Mouse (Mus musculus) testis, adult 2 months (tissue): Measurements from ENCODE around the gene Coro1b. TPM values are rescaled to one million over a fixed set of nuclear protein-coding genes. Genes with fewer than 3 reads are reported as not detected.

Experiments
- H3K27ac ChIP-seq: fragments of 200-500 bp; 2 replicates; pipeline ENCODE4 v1.5.1; 2012; ENCODE audit warnings: low read depth, low read length; ENCODE audit not compliant: control insufficient read depth, insufficient read depth
- H3K27me3 ChIP-seq: fragments of 200-500 bp; 2 replicates; pipeline ENCODE4 v1.6.1; 2012; ENCODE audit warnings: mild to moderate bottlenecking, low read length, moderate library complexity; ENCODE audit not compliant: control insufficient read depth, insufficient read depth
- H3K36me3 ChIP-seq: fragments of 200-500 bp; 2 replicates; pipeline ENCODE4 v1.6.1; 2012; ENCODE audit warnings: mild to moderate bottlenecking, low read length; ENCODE audit not compliant: control insufficient read depth, insufficient read depth
- H3K4me1 ChIP-seq: fragments of 200-500 bp; 2 replicates; pipeline ENCODE4 v1.6.1; 2012; ENCODE audit warnings: low read length; ENCODE audit not compliant: control insufficient read depth, insufficient read depth
- H3K4me3 ChIP-seq: fragments of 200-500 bp; 2 replicates; pipeline ENCODE4 v1.5.1; 2012; ENCODE audit warnings: low read depth, mild to moderate bottlenecking, low read length, moderate library complexity, mixed read lengths; ENCODE audit not compliant: control insufficient read depth
- CTCF ChIP-seq: fragments of 200-500 bp; IDR thresholded peaks from 2 replicates; pipeline ENCODE4 v1.5.1; 2012; ENCODE audit warnings: low read depth, mild to moderate bottlenecking, inconsistent platforms, low read length, moderate library complexity; ENCODE audit not compliant: control insufficient read depth, insufficient read depth, insufficient replicate concordance
- POLR2A ChIP-seq: fragments of 200-500 bp; IDR thresholded peaks from 2 replicates; pipeline ENCODE4 v1.6.1; 2012; ENCODE audit warnings: low read depth, mild to moderate bottlenecking, inconsistent platforms, low read length, moderate library complexity; ENCODE audit not compliant: control insufficient read depth
- polyA plus RNA-seq: library from polyadenylated mRNA; depleted of rRNA; stranded (reverse); fragments of >200 nt; gene quantifications from 2 replicates; pipeline ENCODE4 v1.2.3, GENCODE M21; 2012

Gene Coro1b
- polyA plus RNA-seq, 1 experiment, result 87.3 TPM

GRCm38 (mm10) chr19:4164100-4164499, 15.7 kb downstream of the Coro1b start:
- Histone ChIP-seq H3K27ac (no peak overlapping the region), H3K36me3 (no peaks in the 10 kb centered on the region), H3K4me3 (no peak overlapping the region), H3K4me1 (peaks cover 8% of the 10 kb centered on the region), H3K27me3 (no peaks in the 10 kb centered on the region)
- no peak for TF ChIP-seq CTCF
- TF ChIP-seq POLR2A, result no peak

GRCm38 (mm10) chr19:4164721-4165120, 16.3 kb downstream of the Coro1b start:
- H3K36me3 ChIP-seq, result no peaks in the 10 kb centered on the region
- no peak overlapping the region for H3K27ac ChIP-seq
- H3K27me3 ChIP-seq, result no peaks in the 10 kb centered on the region
- no peak overlapping the region for H3K4me3 ChIP-seq
- no peak for TF ChIP-seq CTCF
- TF ChIP-seq POLR2A, result no peak
- H3K4me1 ChIP-seq, result peaks cover 9% of the 10 kb centered on the region

DNA sequence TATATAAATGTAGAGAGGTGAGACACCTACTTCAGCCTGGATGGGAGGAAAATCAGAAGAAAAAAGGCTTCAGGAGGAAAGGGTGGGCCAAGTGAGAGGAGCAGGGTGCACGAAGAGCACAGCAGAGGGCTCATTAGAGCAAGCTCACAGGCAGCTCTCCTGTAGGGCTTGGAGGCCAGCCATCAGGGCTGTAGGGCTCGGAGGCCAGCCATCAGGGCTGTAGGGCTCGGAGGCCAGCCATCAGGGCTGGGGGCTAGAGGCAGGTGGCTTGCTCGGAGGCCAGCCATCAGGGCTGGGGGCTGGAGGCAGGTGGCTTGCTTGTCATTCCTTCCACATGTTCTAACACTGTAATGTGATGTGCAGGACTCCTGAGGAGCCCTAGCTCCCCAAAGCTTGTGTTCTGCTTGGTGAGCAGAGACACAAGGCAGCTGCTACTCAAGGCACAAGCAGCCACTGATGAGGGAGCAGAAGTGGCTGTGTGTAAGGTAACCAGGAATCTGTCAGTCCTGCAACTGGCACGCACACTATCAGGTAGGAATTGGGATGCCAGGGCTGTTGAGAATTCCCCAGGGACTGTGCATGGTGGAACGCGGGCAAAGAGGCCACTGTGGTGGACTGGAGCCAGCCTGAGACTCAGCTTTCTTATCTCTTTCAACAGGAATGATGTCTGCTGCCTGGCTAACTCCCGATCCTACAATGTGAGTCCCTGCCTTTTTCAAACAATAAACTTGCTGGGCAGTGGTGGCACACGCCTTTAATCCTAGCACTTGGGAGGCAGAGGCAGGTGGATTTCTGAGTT, 18.5 kb downstream of the Coro1b start:
- Histone ChIP-seq H3K27me3 (no peaks in the 10 kb centered on the region), H3K4me3 (no peak overlapping the region), H3K4me1 (peaks cover 12% of the 10 kb centered on the region), H3K36me3 (no peaks in the 10 kb centered on the region), H3K27ac (no peak overlapping the region)
- no peak for TF ChIP-seq CTCF
- TF ChIP-seq POLR2A, result no peak

DNA sequence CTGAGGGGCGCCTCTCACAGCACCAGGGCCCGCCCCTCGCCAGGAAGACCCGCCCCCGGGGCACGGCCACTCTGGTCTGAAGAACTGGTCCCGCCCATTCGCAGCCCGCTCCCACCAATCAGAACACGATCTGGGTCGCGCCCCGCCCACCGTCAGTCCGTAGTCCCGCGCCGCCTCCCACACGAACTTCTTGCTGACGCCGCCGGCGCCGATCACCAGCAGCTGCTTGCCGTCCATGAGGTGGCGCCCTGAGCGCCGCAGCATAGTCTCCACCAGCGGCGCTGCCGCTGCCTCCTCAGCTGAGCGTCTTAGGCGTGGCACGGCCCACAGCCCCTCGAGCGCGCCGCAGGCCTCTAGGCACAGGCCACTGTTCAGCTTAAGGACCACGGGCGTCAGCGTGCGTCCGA, 21.0 kb downstream of the Coro1b start:
- TF ChIP-seq POLR2A, result peak; percentile 84
- TF ChIP-seq CTCF, result peak; percentile 41; the same call in 1 of the 2 replicates
- H3K27me3 ChIP-seq, result no peaks in the 10 kb centered on the region
- H3K27ac ChIP-seq, result peak overlapping the region; percentile 46
- peak overlapping the region; percentile 76 for H3K4me3 ChIP-seq
- peaks cover 5% of the 10 kb centered on the region for H3K4me1 ChIP-seq
- no peaks in the 10 kb centered on the region for H3K36me3 ChIP-seq

GRCm38 (mm10) chr19:4169810-4170209, 21.4 kb downstream of the Coro1b start:
- H3K36me3 ChIP-seq, result no peaks in the 10 kb centered on the region
- peak overlapping the region; percentile 76 for H3K4me3 ChIP-seq
- H3K27ac ChIP-seq, result peak overlapping the region; percentile 46
- no peaks in the 10 kb centered on the region for H3K27me3 ChIP-seq
- H3K4me1 ChIP-seq, result peaks cover 5% of the 10 kb centered on the region
- TF ChIP-seq CTCF (no peak), POLR2A (no peak)

DNA sequence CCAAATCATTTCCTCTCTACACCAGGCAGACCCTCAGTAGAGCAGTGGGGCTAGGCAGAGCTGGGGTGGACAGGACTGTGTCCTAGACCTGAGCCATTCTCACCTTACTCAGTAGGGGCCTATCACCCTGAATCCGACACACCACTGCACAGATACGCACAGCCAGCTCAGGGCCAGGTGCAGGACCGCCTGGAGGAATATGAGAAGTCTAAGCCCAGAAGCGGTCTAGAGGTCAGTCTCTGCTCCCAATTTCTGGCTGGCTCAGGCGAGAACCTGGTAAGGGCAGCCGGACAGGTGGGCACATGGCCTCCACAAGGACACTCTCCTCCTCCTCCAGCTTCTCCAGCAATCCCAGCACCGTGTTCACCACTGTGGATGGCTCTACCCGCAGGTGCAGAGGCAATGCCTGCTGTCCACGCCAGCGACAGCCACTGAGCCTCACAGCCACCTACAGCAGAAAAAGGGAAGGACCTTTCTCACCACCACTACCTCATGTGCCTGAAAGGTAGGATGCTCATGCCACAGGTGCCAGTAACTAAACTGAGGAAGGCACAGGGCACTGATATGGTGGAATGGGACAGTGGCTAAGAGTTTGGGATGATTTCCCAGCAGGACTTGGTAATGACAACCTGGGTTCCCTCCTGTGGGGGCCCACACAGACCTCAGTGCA, 22.4 kb downstream of the Coro1b start:
- peaks cover 5% of the 10 kb centered on the region for H3K4me1 ChIP-seq
- no peak overlapping the region for H3K4me3 ChIP-seq
- H3K27me3 ChIP-seq, result no peaks in the 10 kb centered on the region
- no peak for TF ChIP-seq CTCF
- TF ChIP-seq POLR2A, result no peak
- H3K36me3 ChIP-seq, result no peaks in the 10 kb centered on the region
- H3K27ac ChIP-seq, result no peak overlapping the region
